Mouse (Mus musculus): ENCODE results near the gene 2210408I21Rik. TPM values are rescaled to one million over a fixed set of nuclear protein-coding genes. Genes with fewer than 3 reads are reported as not detected.

Gene 2210408I21Rik
- total RNA-seq, 2 experiments from 2014 or later: 0.51 to 3.1 TPM

DNA sequence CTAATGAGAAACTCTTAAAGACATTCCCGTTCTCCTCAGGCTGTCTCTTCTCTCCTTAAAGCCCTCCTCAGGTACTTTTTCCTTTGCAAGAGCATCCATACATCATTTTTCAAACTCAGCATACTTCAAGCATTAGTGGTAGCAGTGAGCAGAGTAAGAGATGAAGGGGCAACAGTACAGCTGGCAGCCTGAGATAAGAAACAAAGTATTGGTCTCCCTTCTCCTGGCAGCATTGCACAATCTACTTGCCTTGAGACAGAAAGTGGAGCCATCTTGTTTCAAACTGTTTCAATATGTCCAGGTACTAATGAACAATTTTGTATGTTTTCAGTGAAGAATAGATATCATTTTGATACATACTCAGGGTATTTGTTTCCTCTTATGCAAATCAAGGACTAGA is 129.1 kb downstream of the 2210408I21Rik start:
- no peak for ATAC-seq (replicated peaks; ENCODE audit: low FRiP score, poor library complexity, severe bottlenecking)

- no peak for ATAC-seq (replicated peaks; ENCODE audit: low FRiP score, poor library complexity, severe bottlenecking)
Observed at GRCm38 (mm10) chr13:77275172-77275747, 139.9 kb downstream of the 2210408I21Rik start.

- ATAC-seq (replicated peaks; ENCODE audit: low FRiP score, poor library complexity, severe bottlenecking): no peak
Observed at GRCm38 (mm10) chr13:77278659-77279413, 143.5 kb downstream of the 2210408I21Rik start.

DNA sequence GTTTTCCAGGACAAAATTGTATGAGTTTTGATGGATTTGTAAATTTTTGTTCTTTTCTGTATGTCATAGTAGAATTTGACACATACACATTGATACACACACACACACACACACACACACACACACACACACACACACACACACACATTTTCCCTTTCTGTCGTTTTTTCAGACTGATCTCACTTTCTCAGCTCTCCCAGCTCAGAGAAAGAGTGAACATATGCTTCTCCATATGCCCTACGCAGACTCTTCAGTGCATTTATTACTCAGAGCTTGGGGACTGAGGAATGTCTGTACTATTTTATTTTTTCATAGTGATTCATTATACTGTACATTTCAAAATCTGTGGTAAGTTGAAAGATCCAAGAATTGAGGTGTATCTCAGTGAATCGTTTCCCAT is 160.2 kb downstream of the 2210408I21Rik start:
- ATAC-seq (replicated peaks; ENCODE audit: low FRiP score, poor library complexity, severe bottlenecking): no peak

DNA sequence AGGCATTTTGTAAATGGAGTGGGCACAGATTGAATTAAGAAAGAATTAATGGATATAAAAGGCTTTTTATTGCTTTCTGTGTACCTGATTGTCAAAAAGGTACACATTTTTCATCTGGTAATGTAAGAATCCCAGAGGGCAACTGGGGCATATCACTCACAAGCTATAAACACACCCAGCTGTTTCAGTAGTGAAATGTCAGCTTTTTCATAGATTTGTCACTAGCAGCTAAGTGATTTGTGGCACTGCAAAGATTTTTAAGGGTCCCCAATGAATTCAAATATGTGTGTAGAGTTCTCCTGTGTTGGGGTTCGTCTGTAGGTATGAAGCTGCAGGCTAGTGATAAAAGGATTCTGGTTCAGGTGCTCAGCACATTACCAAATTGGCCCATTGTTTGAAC is 188.8 kb downstream of the 2210408I21Rik start:
- ATAC-seq (replicated peaks; ENCODE audit: low FRiP score, poor library complexity, severe bottlenecking): no peak

DNA sequence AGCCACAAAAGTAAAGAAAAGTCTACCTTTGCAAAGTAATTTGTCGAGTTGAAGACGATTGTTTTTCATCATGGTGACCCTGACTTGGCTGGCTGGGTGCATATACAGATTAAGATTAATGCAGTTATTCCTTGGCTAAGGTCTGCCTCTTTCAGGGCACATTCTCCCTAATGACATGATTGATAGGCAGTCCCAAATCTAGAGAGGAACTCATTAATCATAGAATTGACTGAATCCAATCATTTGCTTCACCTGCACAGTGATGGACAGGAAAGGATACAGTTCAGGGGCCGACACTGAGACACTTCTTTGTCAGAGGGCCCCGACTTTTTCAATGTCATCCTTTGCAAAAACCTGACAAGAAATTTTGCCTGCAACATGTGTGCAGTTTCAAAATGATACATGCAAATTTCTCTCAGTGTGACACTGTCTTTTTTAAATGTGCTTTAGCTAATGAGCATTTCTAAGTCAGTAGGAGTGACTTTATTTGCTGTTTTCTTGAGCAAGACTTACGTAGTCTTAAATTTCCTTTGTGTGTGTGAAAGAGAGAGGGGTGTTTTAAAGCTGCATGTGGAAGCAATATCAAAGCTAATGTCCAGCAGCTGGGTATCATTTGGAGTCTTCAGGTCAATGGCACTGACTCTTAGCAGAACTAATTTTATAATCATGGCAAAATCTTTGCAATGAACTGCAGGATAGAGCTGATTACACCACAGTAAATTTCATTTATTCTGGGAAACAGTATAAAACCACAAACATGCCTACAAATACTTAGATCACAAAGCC is 191.0 kb downstream of the 2210408I21Rik start:
- no peak for ATAC-seq (replicated peaks; ENCODE audit: low FRiP score, poor library complexity, severe bottlenecking)

- ATAC-seq (replicated peaks; ENCODE audit: low FRiP score, poor library complexity, severe bottlenecking): no peak
Observed at GRCm38 (mm10) chr13:77342097-77342496, 206.8 kb downstream of the 2210408I21Rik start.

GRCm38 (mm10) chr13:77385448-77385970 is 250.2 kb downstream of the 2210408I21Rik start:
- no peak for ATAC-seq (replicated peaks; ENCODE audit: low FRiP score, poor library complexity, severe bottlenecking)

DNA sequence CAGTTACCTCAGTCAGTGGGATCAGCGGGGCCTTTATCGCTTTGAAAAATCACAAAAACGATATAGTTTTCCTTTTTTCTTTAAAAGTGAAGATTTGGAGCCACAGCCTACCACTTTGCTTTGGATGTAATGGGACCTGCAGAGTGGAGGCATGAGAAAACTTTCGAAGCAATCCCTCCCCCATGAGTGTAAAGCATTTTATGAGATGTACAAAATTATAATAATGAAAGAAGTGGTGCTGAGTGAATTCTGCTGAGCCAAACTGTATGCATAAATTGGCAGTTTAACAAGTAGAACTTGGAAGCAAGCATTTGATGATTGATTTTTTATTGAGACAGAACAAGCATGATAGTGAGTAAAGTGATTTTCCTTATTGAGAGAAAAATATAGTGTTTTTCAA is 250.7 kb downstream of the 2210408I21Rik start:
- ATAC-seq (replicated peaks; ENCODE audit: low FRiP score, poor library complexity, severe bottlenecking): no peak

- no peak for ATAC-seq (replicated peaks; ENCODE audit: low FRiP score, poor library complexity, severe bottlenecking)
Observed at GRCm38 (mm10) chr13:77388148-77388547, 252.8 kb downstream of the 2210408I21Rik start.

GRCm38 (mm10) chr13:77389209-77389608 is 253.9 kb downstream of the 2210408I21Rik start:
- no peak for ATAC-seq (replicated peaks; ENCODE audit: low FRiP score, poor library complexity, severe bottlenecking)

- ATAC-seq (replicated peaks; ENCODE audit: low FRiP score, poor library complexity, severe bottlenecking): no peak
Observed at GRCm38 (mm10) chr13:77396374-77396773, 261.0 kb downstream of the 2210408I21Rik start.

DNA sequence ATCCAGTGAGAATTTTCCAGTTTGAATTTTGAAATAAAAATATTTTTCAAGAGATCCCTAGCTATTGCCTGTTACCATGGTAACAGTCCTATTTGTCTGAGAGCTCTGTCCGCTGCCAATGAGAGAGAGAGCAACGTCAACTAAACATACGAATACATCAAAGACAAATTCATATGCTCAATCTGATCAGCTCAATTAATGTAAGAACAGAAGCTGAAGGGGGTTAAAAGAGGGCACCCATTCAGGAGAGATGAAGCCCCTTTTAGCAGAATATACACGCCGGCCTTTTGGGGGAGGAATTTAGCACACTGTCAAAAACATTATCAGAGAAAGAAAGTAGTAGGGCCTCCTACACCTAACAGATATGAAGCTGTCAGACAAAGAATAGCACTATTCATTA is 261.6 kb downstream of the 2210408I21Rik start:
- ATAC-seq (replicated peaks; ENCODE audit: low FRiP score, poor library complexity, severe bottlenecking): no peak

DNA sequence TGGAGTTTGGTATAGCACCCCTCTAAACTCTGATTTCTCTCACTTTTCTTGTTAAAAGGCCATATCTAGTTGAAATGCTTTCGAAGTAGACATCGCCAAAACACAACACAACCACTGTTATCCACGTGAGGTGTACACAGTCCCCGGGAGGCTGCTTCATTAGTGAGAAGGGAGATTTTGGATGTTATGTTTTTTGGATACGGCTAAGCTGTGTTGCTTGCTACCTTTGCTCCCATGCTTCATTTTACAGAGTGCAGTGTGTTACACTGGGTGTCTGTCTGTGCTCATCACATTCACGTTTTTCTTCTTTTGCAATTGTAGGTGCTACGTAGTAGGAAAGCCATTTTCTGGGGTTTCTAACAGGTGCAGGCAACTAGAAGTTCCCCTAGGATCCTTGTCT is 262.3 kb downstream of the 2210408I21Rik start:
- no peak for ATAC-seq (replicated peaks; ENCODE audit: low FRiP score, poor library complexity, severe bottlenecking)

- ATAC-seq (replicated peaks; ENCODE audit: low FRiP score, poor library complexity, severe bottlenecking): no peak
Observed at GRCm38 (mm10) chr13:77398477-77398876, 263.1 kb downstream of the 2210408I21Rik start.

DNA sequence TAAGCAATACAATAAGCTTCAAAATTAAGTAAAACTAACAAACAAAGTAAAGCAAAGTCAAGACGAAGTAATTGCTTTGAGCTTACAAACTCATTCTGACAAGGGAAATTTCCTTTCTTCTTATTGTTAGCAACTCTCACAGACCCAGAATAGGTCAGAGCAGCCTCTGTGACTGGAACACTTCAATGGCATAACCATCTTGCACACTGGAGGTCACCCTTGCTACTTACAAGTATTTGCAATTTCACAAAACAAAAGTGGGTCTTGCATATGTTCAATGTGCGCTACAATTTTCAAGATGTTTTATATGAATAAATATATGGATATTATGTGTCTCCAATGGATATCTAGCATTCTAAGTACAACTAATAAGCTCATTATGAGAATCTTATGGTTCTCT is 265.4 kb downstream of the 2210408I21Rik start:
- ATAC-seq (replicated peaks; ENCODE audit: low FRiP score, poor library complexity, severe bottlenecking): no peak

- no peak for ATAC-seq (replicated peaks; ENCODE audit: low FRiP score, poor library complexity, severe bottlenecking)
Observed at GRCm38 (mm10) chr13:77408530-77408929, 273.2 kb downstream of the 2210408I21Rik start.

- ATAC-seq (replicated peaks; ENCODE audit: low FRiP score, poor library complexity, severe bottlenecking): no peak
Observed at GRCm38 (mm10) chr13:77409804-77410203, 274.5 kb downstream of the 2210408I21Rik start.

DNA sequence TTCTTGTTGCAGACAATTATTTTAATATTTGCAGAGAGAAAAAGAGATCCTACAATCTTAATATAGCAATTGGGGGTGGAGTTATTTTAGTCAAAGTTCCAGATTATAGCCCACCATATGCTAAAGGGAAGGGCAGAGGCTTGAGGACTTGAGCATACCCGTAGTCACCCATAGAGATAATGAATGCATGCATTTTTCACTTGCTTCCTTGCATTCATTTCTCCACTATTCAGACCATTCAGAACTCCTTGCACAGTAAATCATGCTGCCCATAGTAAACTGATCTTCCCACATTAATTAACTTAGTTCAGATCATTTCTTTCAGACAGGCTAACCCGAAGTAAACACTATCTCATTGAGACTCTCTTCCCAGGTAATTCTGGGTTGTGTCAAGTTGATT is 277.5 kb downstream of the 2210408I21Rik start:
- ATAC-seq (replicated peaks; ENCODE audit: low FRiP score, poor library complexity, severe bottlenecking): no peak

DNA sequence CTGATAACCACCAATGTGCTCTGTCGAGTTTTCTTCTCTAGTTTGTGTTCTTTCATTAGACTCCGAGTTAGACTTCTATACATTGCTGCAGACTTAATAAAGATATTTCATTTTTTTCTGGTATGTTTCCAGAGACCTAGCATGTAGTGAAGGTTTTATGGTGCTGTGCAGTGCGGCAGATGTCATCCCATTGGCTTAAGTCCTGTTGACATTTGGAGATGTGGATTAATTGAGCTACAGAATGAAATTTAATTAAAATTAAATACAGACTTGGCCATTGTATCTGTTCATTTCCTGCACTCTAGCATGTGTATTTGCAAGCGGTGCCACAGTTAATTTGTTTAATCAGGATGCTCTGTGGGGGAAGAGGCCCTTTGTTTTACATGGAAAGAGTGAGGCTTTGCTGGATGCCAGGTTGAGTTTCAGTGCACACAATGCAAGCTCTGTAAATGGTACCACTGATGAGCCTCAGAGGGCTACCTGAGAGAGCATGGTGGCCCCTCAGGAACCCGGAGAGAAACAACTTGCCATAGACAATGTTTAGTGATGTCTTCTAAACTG is 314.7 kb downstream of the 2210408I21Rik start:
- no peak for ATAC-seq (replicated peaks; ENCODE audit: low FRiP score, poor library complexity, severe bottlenecking)
